In the genomic region with DNA sequence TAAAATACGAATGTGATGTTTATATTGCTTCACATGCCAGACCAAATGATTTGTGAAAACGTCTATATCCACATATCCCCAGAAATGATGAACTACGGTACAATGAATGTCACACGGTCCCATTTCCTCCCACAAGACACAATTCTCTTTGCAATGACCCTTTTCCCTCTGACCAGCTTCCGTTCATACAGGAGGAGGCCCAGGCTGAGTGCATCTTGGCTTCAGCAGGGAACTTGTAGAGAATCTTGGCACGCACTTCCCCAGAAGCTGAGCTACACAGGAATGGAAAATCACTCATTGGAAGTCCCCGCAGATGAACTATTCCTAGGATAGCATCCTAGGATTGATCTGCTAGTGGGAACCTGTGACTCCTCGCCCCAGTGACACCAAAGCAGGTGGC, we compare ENCODE assay signal across 9 mouse cellular contexts.
A peak's percentile ranks its signal among the peaks of the same experiment; 100 is the strongest.
DNase-seq lines count a peak whose midpoint lies in the region; ATAC-seq and TF ChIP-seq lines count a peak whose summit lies in the region.
"Had no signal": no experiment of that assay in that cellular context is flagged by ENCODE, and none has a peak within 500 bp of the region (broad histone marks: within the 10 kb centered on the region; RNA-seq: fewer than 3 reads in every experiment).

No protein-coding gene starts in this region.

- TF ChIP-seq CTCF in lung, embryonic 14.5 days (IDR thresholded peaks at IDR 0.05; ENCODE audit: low read depth): no peak

- H3K4me1 ChIP-seq in lung, embryonic 14.5 days (ENCODE audit: insufficient read depth): peaks cover 3% of the 10 kb centered on the region; the same call in 1 of the 2 replicates

- no peaks in the 10 kb centered on the region for H3K36me3 ChIP-seq in lung, embryonic 14.5 days (ENCODE audit: insufficient read depth)
- H3K36me3 ChIP-seq: embryonic facial prominence, embryonic 15.5 days had no signal

- peak; percentile 41; the same call in 1 of the 2 replicates for ATAC-seq in lung, embryonic 14.5 days (ENCODE audit: insufficient read depth)

- intact Hi-C loops in heart, postnatal 10 days (cut with DNase I): no loop called here

- H3K4me2 ChIP-seq in lung, embryonic 14.5 days: no peak overlapping the region
- H3K4me2 ChIP-seq: embryonic facial prominence, embryonic 15.5 days had no signal

- H3K9ac ChIP-seq in lung, embryonic 14.5 days: no peak overlapping the region
- H3K9ac ChIP-seq: embryonic facial prominence, embryonic 15.5 days had no signal

- H3K27ac ChIP-seq in lung, embryonic 14.5 days (ENCODE audit: low read depth): peak overlapping the region; percentile 36; the same call in 1 of the 2 replicates
- H3K27ac ChIP-seq: embryonic facial prominence, embryonic 15.5 days had no signal

- no peaks in the 10 kb centered on the region for H3K27me3 ChIP-seq in lung, embryonic 14.5 days (ENCODE audit: insufficient read depth, low read length)
- H3K27me3 ChIP-seq: embryonic facial prominence, embryonic 15.5 days had no signal

- peak; percentile 35 to 62 for DNase-seq in adrenal gland, adult (ENCODE audit: inconsistent age in 2 of 2, low spot score in 1 of 2)
- no peak for DNase-seq in adrenal gland, postnatal 25 days
- peak; percentile 79 for DNase-seq in lung, embryonic 14.5 days
- no peak for DNase-seq in lung, postnatal 25 days (ENCODE audit: low spot score)
- DNase-seq in heart, postnatal 10 days: peak; percentile 63 to 71
- DNase-seq in lung, postnatal 4 days: peak; percentile 34 to 60
- no peak for DNase-seq in thymus, postnatal 4 days
- no peak for DNase-seq in urinary bladder, postnatal 25 days (ENCODE audit: low spot score)

- no peaks in the 10 kb centered on the region for H3K9me3 ChIP-seq in lung, embryonic 14.5 days (ENCODE audit: low read depth, low read length)
- H3K9me3 ChIP-seq: embryonic facial prominence, embryonic 15.5 days had no signal

- WGBS in lung, embryonic 14.5 days: 38% methylated on average over 8 of the region's 8 CpGs

- H3K4me3 ChIP-seq in lung, embryonic 14.5 days (ENCODE audit: low read depth, low read length): no peak overlapping the region
- H3K4me3 ChIP-seq: embryonic facial prominence, embryonic 15.5 days had no signal

Comparison
In these comparisons a context has a peak if more than half of its experiments do, and no peak if none do; other contexts are left out.
1. DNase-seq: peak in adrenal gland, adult (2 of 2), lung, embryonic 14.5 days (single experiment), heart, postnatal 10 days (2 of 2) and lung, postnatal 4 days (2 of 2); none in adrenal gland, postnatal 25 days (single experiment), lung, postnatal 25 days (single experiment), thymus, postnatal 4 days (single experiment) and urinary bladder, postnatal 25 days (single experiment).